28 mouse cellular contexts compared by ENCODE assay signal in the genomic region with DNA sequence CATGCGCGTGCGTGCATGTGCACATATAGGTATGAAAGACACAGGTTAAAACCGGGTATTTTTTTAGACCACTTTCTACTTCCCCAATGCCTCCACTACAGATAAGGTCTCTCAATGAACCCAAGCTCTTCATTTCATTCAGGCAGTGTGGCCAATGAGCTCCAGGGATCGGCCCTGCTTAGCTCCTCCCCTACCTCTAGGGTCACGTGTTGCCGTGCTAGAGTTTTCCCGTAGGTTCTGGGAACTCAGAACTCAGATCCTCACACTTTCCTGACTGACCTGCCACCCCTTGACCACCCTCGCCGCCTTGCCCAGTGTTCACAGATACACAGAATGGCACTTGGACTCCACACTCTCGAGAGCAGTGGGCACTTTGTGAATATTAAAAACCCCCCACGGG. TPM values are rescaled to one million over a fixed set of nuclear protein-coding genes. Genes with fewer than 3 reads are reported as not detected.
A peak's percentile ranks its signal among the peaks of the same experiment; 100 is the strongest.
DNase-seq lines count a peak whose midpoint lies in the region; ATAC-seq and TF ChIP-seq lines count a peak whose summit lies in the region.
"Had no signal": no experiment of that assay in that cellular context is flagged by ENCODE, and none has a peak within 500 bp of the region (broad histone marks: within the 10 kb centered on the region; RNA-seq: fewer than 3 reads in every experiment).

No protein-coding gene starts in this region.

- TF ChIP-seq POLR2A in CH12.LX (IDR thresholded peaks at IDR 0.05; ENCODE audit: low read depth, low read length): no peak

- no peak for ATAC-seq in midbrain, embryonic 16.5 days
- ATAC-seq in midbrain, embryonic 13.5 days: no peak
- ATAC-seq: activated CD4-positive, CD25-positive, alpha-beta regulatory T cell, adult 4 months; CD4-positive, CD25-positive, alpha-beta regulatory T cell, adult 4 months; forebrain, embryonic 14.5 days; forebrain, embryonic 16.5 days; Patski had no signal

- no peaks in the 10 kb centered on the region for H3K36me3 ChIP-seq in CH12.LX (replicated peaks in 1 of 2; ENCODE audit: control insufficient read depth in 1 of 2, insufficient read depth in 1 of 2, low read length in 1 of 2)
- no peaks in the 10 kb centered on the region for H3K36me3 ChIP-seq in midbrain, embryonic 16.5 days (ENCODE audit: control insufficient read depth, insufficient read depth, low read length)
- H3K36me3 ChIP-seq in midbrain, embryonic 13.5 days: no peaks in the 10 kb centered on the region
- H3K36me3 ChIP-seq: embryonic facial prominence, embryonic 13.5 days; embryonic facial prominence, embryonic 15.5 days; forebrain, embryonic 10.5 days; forebrain, embryonic 12.5 days had no signal

- peaks cover 2% of the 10 kb centered on the region for H3K27me3 ChIP-seq in CH12.LX (replicated peaks)
- no peaks in the 10 kb centered on the region for H3K27me3 ChIP-seq in midbrain, embryonic 16.5 days (ENCODE audit: control insufficient read depth, insufficient read depth, low read depth, low read length)
- no peaks in the 10 kb centered on the region for H3K27me3 ChIP-seq in midbrain, embryonic 13.5 days
- H3K27me3 ChIP-seq: embryonic facial prominence, embryonic 13.5 days; embryonic facial prominence, embryonic 15.5 days; forebrain, embryonic 12.5 days had no signal

- 73% methylated on average over 12 of the region's 12 CpGs for WGBS in midbrain, embryonic 16.5 days
- 79% methylated on average over 12 of the region's 12 CpGs for WGBS in midbrain, embryonic 13.5 days

- no peak for TF ChIP-seq RAD21 in CH12.LX (IDR thresholded peaks at IDR 0.05; ENCODE audit: low read depth, low read length)

- H3K27ac ChIP-seq in CH12.LX (ENCODE audit: insufficient read depth, low read depth): no peak overlapping the region
- H3K27ac ChIP-seq in brown adipose tissue, adult 24 weeks (replicated peaks; ENCODE audit: low read depth, low read length): peak overlapping the region; percentile 6; the same call in 1 of the 2 replicates
- H3K27ac ChIP-seq in midbrain, embryonic 16.5 days (ENCODE audit: low read length): no peak overlapping the region
- H3K27ac ChIP-seq in midbrain, embryonic 13.5 days: no peak overlapping the region
- H3K27ac ChIP-seq: embryonic facial prominence, embryonic 13.5 days; embryonic facial prominence, embryonic 15.5 days; forebrain, embryonic 10.5 days; forebrain, embryonic 12.5 days had no signal

- H3K4me2 ChIP-seq in CH12.LX (ENCODE audit: insufficient read depth, low read depth, poor library complexity, severe bottlenecking): peak overlapping the region; percentile 11; the same call in 1 of the 2 replicates
- H3K4me2 ChIP-seq in midbrain, embryonic 16.5 days (ENCODE audit: low read length): no peak overlapping the region
- no peak overlapping the region for H3K4me2 ChIP-seq in midbrain, embryonic 13.5 days (replicated peaks)
- H3K4me2 ChIP-seq: embryonic facial prominence, embryonic 13.5 days; embryonic facial prominence, embryonic 15.5 days; forebrain, embryonic 12.5 days had no signal

- no peak for DNase-seq in CH12.LX (ENCODE audit: extremely low read depth)
- DNase-seq in R1 (ENCODE audit: low read depth, low spot score): peak; percentile 54
- DNase-seq in heart, postnatal 10 days: no peak
- DNase-seq in lung, postnatal 14 days: no peak
- DNase-seq: adrenal gland, adult 8-10 months; adrenal gland, postnatal 36 days; cerebellum, adult 11 months; cerebellum, adult 18-20 months; cerebellum, adult 8-10 months; cerebellum, adult 9-11 months; cerebellum, postnatal 14 days; cerebellum, postnatal 36 days; embryo, embryonic 11 days had no signal

- no peak overlapping the region for H3K9ac ChIP-seq in CH12.LX (ENCODE audit: insufficient read depth, low read depth)
- H3K9ac ChIP-seq in midbrain, embryonic 16.5 days (ENCODE audit: low read depth, low read length): no peak overlapping the region
- H3K9ac ChIP-seq in midbrain, embryonic 13.5 days (replicated peaks): no peak overlapping the region
- H3K9ac ChIP-seq: embryonic facial prominence, embryonic 13.5 days; embryonic facial prominence, embryonic 15.5 days; forebrain, embryonic 12.5 days had no signal

- dilution Hi-C loops in CH12.LX (cut with MboI; ENCODE audit: extremely low pct_ligation_motif_present, extremely low pct_unique_long_range_greater_than_20kb, low sequenced_read_pairs): no loop called here

- H3K4me1 ChIP-seq in CH12.LX (ENCODE audit: control insufficient read depth in 1 of 2, insufficient read depth in 2 of 2): peaks cover 6 to 12% of the 10 kb centered on the region in 2 experiments; a peak in 3 of 4 replicates
- H3K4me1 ChIP-seq in brown adipose tissue, adult 24 weeks (ENCODE audit: control insufficient read depth, insufficient read depth, insufficient read length, low read length): peaks cover 6% of the 10 kb centered on the region
- H3K4me1 ChIP-seq in midbrain, embryonic 16.5 days (ENCODE audit: control insufficient read depth, insufficient read depth, low read length): no peaks in the 10 kb centered on the region
- no peaks in the 10 kb centered on the region for H3K4me1 ChIP-seq in midbrain, embryonic 13.5 days (replicated peaks)
- H3K4me1 ChIP-seq: embryonic facial prominence, embryonic 13.5 days; embryonic facial prominence, embryonic 15.5 days; forebrain, embryonic 10.5 days; forebrain, embryonic 12.5 days had no signal

- no peak overlapping the region for H3K4me3 ChIP-seq in CH12.LX (replicated peaks in 1 of 3; ENCODE audit: low read depth in 2 of 3, low read length in 2 of 3, poor library complexity in 1 of 3)
- H3K4me3 ChIP-seq in brown adipose tissue, adult 24 weeks (ENCODE audit: insufficient read depth, low read depth, low read length): no peak overlapping the region
- H3K4me3 ChIP-seq in midbrain, embryonic 16.5 days (ENCODE audit: low read depth, low read length): no peak overlapping the region
- H3K4me3 ChIP-seq in midbrain, embryonic 13.5 days (replicated peaks): no peak overlapping the region
- H3K4me3 ChIP-seq: embryonic facial prominence, embryonic 13.5 days; embryonic facial prominence, embryonic 15.5 days; erythroblast, embryonic 14.5 days; forebrain, embryonic 10.5 days; forebrain, embryonic 12.5 days had no signal

- no peaks in the 10 kb centered on the region for H3K79me2 ChIP-seq in CH12.LX (replicated peaks; ENCODE audit: control insufficient read depth, extremely low read depth, insufficient read depth, poor library complexity, severe bottlenecking)

- no peaks in the 10 kb centered on the region for H3K9me3 ChIP-seq in CH12.LX (replicated peaks; ENCODE audit: low read length)
- no peaks in the 10 kb centered on the region for H3K9me3 ChIP-seq in midbrain, embryonic 16.5 days (replicated peaks; ENCODE audit: control insufficient read depth, low read length, poor library complexity, severe bottlenecking)
- no peaks in the 10 kb centered on the region for H3K9me3 ChIP-seq in midbrain, embryonic 13.5 days
- H3K9me3 ChIP-seq: embryonic facial prominence, embryonic 13.5 days; embryonic facial prominence, embryonic 15.5 days; forebrain, embryonic 10.5 days; forebrain, embryonic 12.5 days had no signal

- no peak for TF ChIP-seq EP300 in CH12.LX (IDR thresholded peaks at IDR 0.05; ENCODE audit: low read length)

- no peak for TF ChIP-seq CTCF in CH12.LX (conservative IDR thresholded peaks at IDR 0.05 in 1 of 2, IDR thresholded peaks at IDR 0.05 in 1 of 2; ENCODE audit: low read depth in 2 of 2, low read length in 2 of 2)

- intact Hi-C loops in heart, postnatal 10 days (cut with DNase I): no loop called here

- in situ Hi-C loops in CH12.LX (cut with MboI; ENCODE audit: low pct_ligation_motif_present, low pct_unique_long_range_greater_than_20kb, low sequenced_read_pairs): loop anchor here (25.0 kb wide), 1 partner anchor 428 kb away; no protein-coding TSS in a partner anchor

TF ChIP-seq in CH12.LX, 34 proteins besides CTCF, POLR2A, EP300 and RAD21:
- TF ChIP-seq USF1 (IDR thresholded peaks at IDR 0.05; ENCODE audit: low read depth, low read length): peak; percentile 38
- no peak for TF ChIP-seq IRF4 (IDR thresholded peaks at IDR 0.05; ENCODE audit: low read depth, low read length)
- no peak for TF ChIP-seq E2F4 (IDR thresholded peaks at IDR 0.05; ENCODE audit: insufficient replicate concordance, low read depth, low read length)
- no peak for TF ChIP-seq ETS1 (conservative IDR thresholded peaks at IDR 0.05; ENCODE audit: low read depth, low read length)
- TF ChIP-seq BHLHE40 (IDR thresholded peaks at IDR 0.05; ENCODE audit: low read depth, low read length): peak; percentile 4; the same call in 1 of the 2 replicates

RNA-seq across cellular contexts. Expression of a gene that starts 9.1 kb away (rescaled TPM):
- total RNA-seq in CH12.LX (2012; rRNA removed): 4.2 and 6.7 TPM in 2 replicates
- total RNA-seq in CH12.LX (2014; rRNA removed): 6.0 and 6.2 TPM in 2 replicates
- polyA plus RNA-seq in CH12.LX (2012; ENCODE audit: insufficient read length, low read depth): 5.7 TPM in 2 replicates
- 5.2 and 6.4 TPM in 2 replicates for polyA plus RNA-seq in brown adipose tissue, adult 24 weeks (2012; ENCODE audit: insufficient read depth, insufficient read length, missing spikeins)
- 4.3 and 4.5 TPM in 2 replicates for polyA plus RNA-seq in midbrain, embryonic 16.5 days (2015; fragmentation: Nextera tagmentation; extraction: Ambion mirVana)
- polyA plus RNA-seq in midbrain, embryonic 13.5 days (2015; fragmentation: Nextera tagmentation; extraction: Ambion mirVana): 6.8 and 7.1 TPM in 2 replicates
- 1 to 10 TPM; 5.4 to 7.6 TPM for total RNA-seq in heart, postnatal 10 days (2021)
- polyA plus RNA-seq: erythroblast, embryonic 14.5 days had no signal

RNA-seq across cellular contexts. Expression of a gene that starts 10.1 kb away (rescaled TPM):
- total RNA-seq in CH12.LX (2012; rRNA removed): 0.30 TPM in 1 of 2 replicates, not detected in the other
- total RNA-seq in CH12.LX (2014; rRNA removed): not detected in 2 replicates
- polyA plus RNA-seq in CH12.LX (2012; ENCODE audit: insufficient read length, low read depth): 0.63 TPM in 1 of 2 replicates, not detected in the other
- polyA plus RNA-seq in brown adipose tissue, adult 24 weeks (2012; ENCODE audit: insufficient read depth, insufficient read length, missing spikeins): 1.2 TPM in 1 of 2 replicates, not detected in the other
- 0.21 TPM in 1 of 2 replicates, not detected in the other for polyA plus RNA-seq in midbrain, embryonic 16.5 days (2015; fragmentation: Nextera tagmentation; extraction: Ambion mirVana)
- polyA plus RNA-seq in midbrain, embryonic 13.5 days (2015; fragmentation: Nextera tagmentation; extraction: Ambion mirVana): 0.28 and 0.30 TPM in 2 replicates
- total RNA-seq in heart, postnatal 10 days (2021): under 1 TPM in 1 of 2 experiments, not detected in 1; 0.24 TPM
- total RNA-seq: common myeloid progenitor, adult 5-6 weeks had no signal
- polyA plus RNA-seq: activated CD4-positive, CD25-positive, alpha-beta regulatory T cell, adult 4 months; CD4-positive, CD25-positive, alpha-beta regulatory T cell, adult 4 months; embryonic facial prominence, embryonic 11.5 days; embryonic facial prominence, embryonic 13.5 days; erythroblast, embryonic 14.5 days; forebrain, embryonic 10.5 days; Patski had no signal

RNA-seq across cellular contexts. Expression of a gene that starts 36.5 kb away (rescaled TPM):
- total RNA-seq in CH12.LX (2012; rRNA removed): 21.7 and 26.9 TPM in 2 replicates
- 18.7 and 20.2 TPM in 2 replicates for total RNA-seq in CH12.LX (2014; rRNA removed)
- polyA plus RNA-seq in CH12.LX (2012; ENCODE audit: insufficient read length, low read depth): 30.4 and 33.1 TPM in 2 replicates
- 18.2 and 22.2 TPM in 2 replicates for polyA plus RNA-seq in brown adipose tissue, adult 24 weeks (2012; ENCODE audit: insufficient read depth, insufficient read length, missing spikeins)
- polyA plus RNA-seq in midbrain, embryonic 16.5 days (2015; fragmentation: Nextera tagmentation; extraction: Ambion mirVana): 71.3 and 74.9 TPM in 2 replicates
- polyA plus RNA-seq in midbrain, embryonic 13.5 days (2015; fragmentation: Nextera tagmentation; extraction: Ambion mirVana): 57.6 and 69.1 TPM in 2 replicates
- 10 to 100 TPM; 58.0 to 59.9 TPM for total RNA-seq in heart, postnatal 10 days (2021)
